Mouse (Mus musculus): ENCODE results near the gene Synj1.

DNA sequence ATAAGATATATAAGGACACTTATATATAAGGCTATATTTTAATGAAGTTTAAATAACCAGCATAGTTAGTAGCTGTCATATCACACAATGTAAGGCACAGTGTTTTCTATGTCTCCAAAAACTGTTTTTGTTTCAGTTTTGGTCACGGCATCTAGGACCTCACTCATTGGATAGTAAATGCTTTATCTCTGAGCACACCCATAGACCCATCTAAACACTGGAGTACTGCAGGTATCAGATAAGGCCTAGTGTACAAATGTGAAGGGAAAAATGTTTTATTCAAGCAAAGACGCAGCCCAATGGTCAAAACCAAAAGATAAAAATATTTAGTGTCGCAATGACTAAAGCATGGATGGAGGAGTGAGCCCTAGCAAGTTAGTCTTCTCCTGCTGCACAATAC lies 22.4 kb downstream of the Synj1 start:
- TF ChIP-seq CTCF (IDR thresholded peaks at IDR 0.05; ENCODE audit: low read depth) (no peak), EP300 (optimal IDR thresholded peaks at IDR 0.05) (no peak)
